Mouse (Mus musculus) mesoderm, embryonic 11.5 days (tissue): Measurements from ENCODE around the gene Lpcat1.

Source experiments
- DNase-seq: peaks from one replicate; pipeline ENCODE4 v3.0.0-alpha.2; 2012; ENCODE audit warnings: low read depth, low spot score

The Lpcat1 gene

GRCm38 (mm10) chr13:73476259-73476658 lies 9.3 kb downstream of the Lpcat1 start:
- DNase-seq: no peak

- no peak for DNase-seq
Observed at GRCm38 (mm10) chr13:73476796-73477195, 9.8 kb downstream of the Lpcat1 start.

- no peak for DNase-seq
Observed at GRCm38 (mm10) chr13:73477841-73478240, 10.8 kb downstream of the Lpcat1 start.

- no peak for DNase-seq
Observed at GRCm38 (mm10) chr13:73482476-73482875, 15.5 kb downstream of the Lpcat1 start.

- no peak for DNase-seq
Observed at GRCm38 (mm10) chr13:73483331-73483730, 16.3 kb downstream of the Lpcat1 start.

DNA sequence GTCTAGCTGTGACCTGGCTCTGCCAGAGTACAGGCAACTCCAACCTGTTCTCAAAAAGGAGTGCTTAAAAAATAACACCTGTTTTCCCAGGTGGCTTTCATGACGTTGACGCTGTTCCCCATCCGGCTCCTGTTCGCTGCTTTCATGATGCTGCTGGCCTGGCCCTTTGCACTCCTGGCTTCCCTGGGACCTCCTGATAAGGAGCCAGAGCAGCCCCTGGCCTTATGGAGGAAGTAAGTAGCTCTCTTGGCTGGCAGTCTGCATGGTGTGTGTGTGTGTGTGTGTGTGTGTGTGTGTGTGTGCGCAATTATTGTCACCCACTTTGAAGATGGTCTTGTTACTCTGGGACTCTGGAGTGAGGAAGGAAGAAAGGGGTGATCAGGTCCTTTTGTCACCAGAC lies 17.2 kb downstream of the Lpcat1 start:
- no peak for DNase-seq

GRCm38 (mm10) chr13:73488105-73488504 lies 21.1 kb downstream of the Lpcat1 start:
- DNase-seq: no peak

- no peak for DNase-seq
Observed at GRCm38 (mm10) chr13:73488707-73489106, 21.7 kb downstream of the Lpcat1 start.

DNA sequence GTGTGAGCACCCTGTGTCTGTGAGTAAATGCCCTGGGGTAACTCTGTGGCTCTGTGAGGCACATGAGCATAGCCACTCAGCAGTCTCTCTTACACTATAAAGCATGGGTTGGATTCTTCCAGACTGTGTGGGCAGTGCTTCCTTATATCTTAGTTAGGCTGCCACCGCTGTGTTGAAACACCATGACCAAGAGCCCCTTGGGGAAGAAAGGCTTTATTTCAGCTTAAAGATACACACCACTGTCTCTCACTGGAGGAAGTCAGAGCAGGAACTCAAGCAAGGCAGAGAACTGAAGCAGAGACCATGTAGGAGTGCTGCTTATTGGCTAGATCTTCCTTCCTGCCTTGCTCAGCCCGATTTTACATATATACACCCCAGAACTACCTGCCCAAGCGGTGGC lies 23.0 kb downstream of the Lpcat1 start:
- no peak for DNase-seq

DNA sequence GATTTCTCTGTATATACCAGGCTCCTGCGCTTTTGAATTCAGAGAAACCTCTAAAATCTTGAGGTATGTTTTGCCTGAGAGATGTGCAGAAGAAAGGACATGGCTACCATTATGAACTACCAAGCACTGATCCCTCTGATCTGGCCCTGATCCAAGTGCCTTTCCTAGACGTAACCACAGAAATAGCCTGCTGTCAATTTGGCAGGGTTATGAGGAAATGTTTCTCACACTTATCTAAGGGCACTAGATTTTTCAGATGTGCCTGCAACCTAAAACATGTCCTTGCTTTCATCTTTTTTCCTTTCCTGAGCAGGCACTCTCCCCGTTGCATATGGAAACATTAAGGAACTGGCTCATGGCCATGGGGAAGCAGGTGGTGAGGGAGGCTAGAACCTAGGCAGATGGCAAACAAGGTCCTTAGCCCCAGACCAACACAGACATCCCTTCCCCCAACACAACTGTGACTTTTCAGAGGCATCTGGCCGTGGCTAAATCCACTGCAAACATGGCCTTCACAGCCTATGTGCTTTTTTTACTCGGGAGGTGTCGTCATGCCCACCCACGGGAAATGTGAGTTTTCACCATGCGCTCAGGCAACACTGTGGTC lies 23.7 kb downstream of the Lpcat1 start:
- no peak for DNase-seq

GRCm38 (mm10) chr13:73493183-73493582 lies 26.2 kb downstream of the Lpcat1 start:
- DNase-seq: no peak

DNA sequence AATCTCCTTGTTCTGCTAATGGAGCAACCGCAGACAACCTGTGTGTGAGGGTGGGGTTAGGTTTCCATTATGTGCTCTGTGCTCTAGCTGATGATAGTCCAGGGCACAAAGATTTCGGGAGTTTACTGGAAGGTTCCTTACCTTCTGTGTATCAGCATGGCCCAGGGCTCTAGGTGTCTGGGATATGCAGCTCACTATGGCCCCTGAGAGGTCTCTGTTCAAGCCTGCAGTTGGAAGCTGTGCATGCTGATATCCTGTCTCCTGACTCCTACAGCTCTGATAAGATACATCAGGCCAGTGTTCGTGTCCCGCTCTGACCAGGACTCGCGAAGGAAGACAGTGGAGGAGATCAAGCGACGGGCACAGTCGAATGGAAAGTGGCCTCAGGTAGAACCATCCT lies 27.5 kb downstream of the Lpcat1 start:
- no peak for DNase-seq

GRCm38 (mm10) chr13:73496137-73496536 lies 29.1 kb downstream of the Lpcat1 start:
- no peak for DNase-seq

GRCm38 (mm10) chr13:73499893-73500604 lies 33.1 kb downstream of the Lpcat1 start:
- peak; percentile 12 for DNase-seq

DNA sequence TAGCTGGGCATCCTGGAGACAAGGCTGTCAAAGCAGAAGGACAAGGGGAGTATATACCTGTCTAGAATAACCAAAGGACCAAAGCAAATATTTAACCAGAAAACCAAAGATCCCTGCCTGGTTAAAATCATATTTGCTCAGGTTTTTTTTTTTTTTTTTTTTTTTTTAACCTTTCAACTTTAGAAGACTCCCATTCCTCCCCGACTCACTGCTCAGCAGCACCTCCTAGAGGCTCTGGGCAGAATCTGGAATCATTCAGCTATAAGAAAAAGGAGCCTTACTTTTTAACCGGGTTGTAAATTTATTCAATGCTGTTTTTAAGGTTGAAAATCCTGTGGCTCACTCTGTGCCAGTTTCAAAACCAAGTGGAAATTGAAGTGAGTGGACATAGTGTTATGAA lies 35.7 kb downstream of the Lpcat1 start:
- peak; percentile 15 for DNase-seq

DNA sequence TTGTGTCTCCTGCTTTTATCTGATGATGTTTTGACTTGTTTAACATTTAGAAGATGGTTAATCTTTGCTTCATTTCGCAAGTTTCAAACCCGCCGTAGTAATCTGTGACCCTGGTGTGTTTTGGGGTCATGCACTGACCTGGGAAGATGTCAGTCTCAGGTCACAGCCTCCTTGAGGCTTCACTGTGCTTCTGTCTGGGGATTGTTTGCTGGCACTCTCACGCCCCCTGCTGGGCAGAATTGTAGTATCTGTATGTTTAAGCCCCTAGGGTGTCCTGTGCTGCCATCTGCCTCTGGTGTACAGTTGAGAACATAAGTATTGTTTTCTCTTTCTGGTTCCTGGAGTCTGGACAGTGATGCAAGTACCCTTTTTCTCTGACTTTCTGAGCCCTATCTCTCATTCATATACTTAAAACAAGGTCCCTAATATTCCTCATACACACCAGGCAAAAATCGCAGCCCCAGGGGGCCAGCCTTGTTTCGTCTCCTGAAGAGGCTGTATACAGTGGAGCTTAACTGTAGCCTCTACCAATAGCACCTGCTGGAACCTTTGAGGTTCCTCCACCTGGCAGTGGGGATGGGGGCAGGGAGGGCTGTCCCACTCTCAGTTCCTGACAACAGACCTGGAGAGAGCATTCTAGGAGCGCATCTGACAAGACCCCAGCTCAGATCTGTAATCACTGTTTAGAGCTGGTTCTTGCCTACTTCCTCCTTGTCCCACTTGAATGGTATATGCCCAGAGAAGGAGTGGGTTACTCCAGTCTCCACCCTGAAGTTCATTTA lies 38.9 kb downstream of the Lpcat1 start:
- peak; percentile 81 for DNase-seq

DNA sequence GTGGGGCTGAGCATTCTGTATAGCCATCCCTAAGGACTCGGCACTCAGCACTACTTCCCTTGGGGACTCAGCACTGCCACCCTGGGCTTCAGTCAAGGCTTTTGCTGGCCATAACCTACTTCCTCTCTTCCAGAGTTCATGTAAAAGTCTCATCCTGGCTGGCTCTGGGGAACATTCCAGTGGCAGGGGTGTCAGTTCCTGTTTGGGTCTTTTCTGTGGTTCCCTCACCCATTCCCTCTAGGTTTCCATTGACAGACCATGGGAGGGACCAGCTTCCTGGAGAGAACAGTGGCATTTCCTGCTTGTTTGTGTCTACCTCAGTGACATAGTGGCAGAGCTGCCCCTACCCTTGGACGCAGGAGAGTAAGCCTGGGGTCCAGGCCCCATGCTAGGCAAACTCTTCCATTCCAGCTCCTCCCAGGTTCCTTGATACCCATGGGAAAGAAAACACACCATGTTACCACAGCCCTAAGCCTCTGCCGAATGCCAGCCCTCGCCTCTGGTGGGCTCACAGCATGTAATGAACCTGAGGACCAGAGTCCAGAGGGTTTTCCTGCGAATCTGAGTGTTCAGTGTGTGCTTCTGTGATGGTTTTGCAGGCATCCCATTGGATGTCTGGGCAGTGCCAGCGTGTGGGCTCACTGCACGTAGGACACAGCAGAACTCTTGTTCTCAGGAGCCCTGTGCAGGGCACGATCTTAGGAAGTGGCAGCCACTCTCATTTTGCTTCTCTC lies 42.0 kb downstream of the Lpcat1 start:
- no peak for DNase-seq

GRCm38 (mm10) chr13:73509869-73510268 lies 42.9 kb downstream of the Lpcat1 start:
- no peak for DNase-seq

DNA sequence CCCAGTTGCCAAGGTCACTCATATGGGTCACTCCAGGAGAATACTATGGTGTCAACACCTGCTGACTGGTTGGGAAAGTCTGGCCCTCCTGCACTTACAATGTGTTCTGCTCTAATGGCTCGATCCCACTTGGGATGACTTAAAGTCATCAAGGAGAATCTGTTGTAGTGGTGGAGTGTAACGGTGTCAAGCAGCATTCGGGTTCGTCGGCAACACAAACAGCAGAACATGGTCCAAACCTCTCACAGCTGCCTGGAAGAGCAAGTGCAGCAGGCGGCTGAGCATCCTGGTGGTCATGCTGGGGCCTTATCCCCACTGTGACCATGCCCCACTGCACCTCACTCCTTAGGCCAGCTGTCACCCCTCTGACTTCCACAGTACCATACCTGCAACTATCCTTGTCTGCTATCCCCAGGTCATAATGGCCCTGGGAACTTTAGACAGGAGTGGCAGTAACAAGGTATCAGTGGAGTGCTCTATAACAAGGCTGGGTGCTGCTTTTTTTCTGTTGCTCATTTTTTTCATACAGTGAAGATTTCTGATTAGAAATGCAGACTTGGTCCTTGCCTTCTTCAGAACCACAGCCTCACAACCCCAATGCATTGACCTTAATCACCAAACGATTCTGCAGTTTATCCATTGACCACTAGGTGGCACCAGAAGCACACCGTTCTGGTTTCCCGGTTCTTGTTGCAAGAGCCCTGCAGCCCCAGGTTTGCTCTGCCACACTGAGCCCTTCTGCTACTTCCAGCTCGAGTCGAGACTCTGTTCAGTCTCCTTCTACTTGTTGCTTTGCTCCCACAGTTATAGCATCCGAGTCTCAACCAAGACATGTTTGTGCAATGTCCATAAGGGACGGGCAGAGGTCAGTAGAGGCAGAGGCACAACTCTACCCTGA lies 46.0 kb downstream of the Lpcat1 start:
- DNase-seq: peak; percentile 81

GRCm38 (mm10) chr13:73516886-73517285 lies 49.9 kb downstream of the Lpcat1 start:
- no peak for DNase-seq

DNA sequence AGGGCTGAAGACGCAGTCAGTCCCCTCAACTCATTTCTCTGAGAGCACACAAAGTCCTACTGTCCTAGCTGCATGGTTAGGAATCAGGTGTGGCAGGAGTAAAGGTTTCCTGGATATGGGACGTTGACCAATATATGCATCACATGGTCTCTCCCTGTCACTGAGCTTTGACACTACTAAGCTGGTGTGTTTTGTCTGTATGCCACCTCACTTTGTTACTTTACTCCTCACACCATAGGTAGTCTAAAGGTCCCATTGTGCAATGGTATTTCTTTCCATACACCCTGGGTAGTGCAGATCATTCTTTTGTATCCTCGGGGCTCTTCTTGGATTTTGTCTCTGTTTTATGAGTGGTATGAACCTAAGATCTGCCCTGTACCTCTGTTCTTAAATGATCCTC lies 66.7 kb downstream of the Lpcat1 start:
- no peak for DNase-seq
